Mouse (Mus musculus) kidney, postnatal 0 days (tissue): ENCODE measurements around the gene Cux1. TPM values are rescaled to one million over a fixed set of nuclear protein-coding genes. Genes with fewer than 3 reads are reported as not detected.

Experiments
- ATAC-seq: fragments of 200-750 bp; cut with Nextera tagmentation; replicated peaks from 2 replicates; pipeline ENCODE4 v1.8.0; 2017; ENCODE audit warnings: low read depth, moderate number of reproducible peaks, moderate TSS enrichment, moderate library complexity; ENCODE audit not compliant: low FRiP score
- DNase-seq: peaks from one replicate; pipeline ENCODE4 v3.0.0-alpha.2; 2016; ENCODE audit warnings: low spot score
- H3K27ac ChIP-seq: fragments of 300-500 bp; sonication (generic); 2 replicates; pipeline ENCODE4 v1.5.1; 2014; ENCODE audit warnings: mild to moderate bottlenecking
- H3K27me3 ChIP-seq: fragments of 300-500 bp; sonication (generic); 2 replicates; pipeline ENCODE4 v1.6.1; 2014; ENCODE audit warnings: low read length, mixed read lengths; ENCODE audit not compliant: insufficient read depth
- H3K36me3 ChIP-seq: fragments of 300-500 bp; sonication (generic); 2 replicates; pipeline ENCODE4 v1.6.1; 2014; ENCODE audit warnings: low read length, mixed read lengths; ENCODE audit not compliant: insufficient read depth
- H3K4me1 ChIP-seq: fragments of 300-500 bp; sonication (generic); replicated peaks from 2 replicates; pipeline ENCODE4 v1.6.1; 2014; ENCODE audit warnings: antibody characterized with exemption, low read length, mixed read lengths; ENCODE audit not compliant: insufficient read depth
- H3K4me2 ChIP-seq: fragments of 300-500 bp; sonication (generic); 2 replicates; pipeline ENCODE4 v1.6.1; 2014; ENCODE audit warnings: mild to moderate bottlenecking, low read length, moderate library complexity, mixed read lengths
- H3K4me3 ChIP-seq: fragments of 300-500 bp; sonication (generic); replicated peaks from 2 replicates; pipeline ENCODE4 v1.5.1; 2014; ENCODE audit warnings: low read depth, low read length
- H3K9ac ChIP-seq: fragments of 300-500 bp; sonication (generic); 2 replicates; pipeline ENCODE4 v1.6.1; 2014; ENCODE audit warnings: low read depth, low read length
- H3K9me3 ChIP-seq: fragments of 300-500 bp; sonication (generic); replicated peaks from 2 replicates; pipeline ENCODE4 v1.6.1; 2016; ENCODE audit warnings: low read length, inconsistent platforms, mixed read lengths
- CTCF ChIP-seq: IDR thresholded peaks from 2 replicates; pipeline ENCODE4 v1.5.1; 2016; ENCODE audit warnings: antibody characterized with exemption, low read depth, mild to moderate bottlenecking, moderate library complexity
- WGBS: fragments of 180-500 bp; shearing (Covaris S2); extraction: QIAGEN DNeasy Blood & Tissue Kit; methylation state at CpG from one replicate; pipeline ENCODE4 v1.1.7; 2014; 5-methylcytosine and 5-hydroxymethylcytosine counted together
- polyA plus RNA-seq: library from polyadenylated mRNA; unstranded; fragments of >200 nt; fragmentation: Nextera tagmentation; extraction: Ambion mirVana; gene quantifications from 2 replicates; pipeline ENCODE4 v1.2.1, GENCODE M21; 2015

Gene Cux1
- polyA plus RNA-seq, 1 experiment from 2014 or later, result 73.4 TPM

DNA sequence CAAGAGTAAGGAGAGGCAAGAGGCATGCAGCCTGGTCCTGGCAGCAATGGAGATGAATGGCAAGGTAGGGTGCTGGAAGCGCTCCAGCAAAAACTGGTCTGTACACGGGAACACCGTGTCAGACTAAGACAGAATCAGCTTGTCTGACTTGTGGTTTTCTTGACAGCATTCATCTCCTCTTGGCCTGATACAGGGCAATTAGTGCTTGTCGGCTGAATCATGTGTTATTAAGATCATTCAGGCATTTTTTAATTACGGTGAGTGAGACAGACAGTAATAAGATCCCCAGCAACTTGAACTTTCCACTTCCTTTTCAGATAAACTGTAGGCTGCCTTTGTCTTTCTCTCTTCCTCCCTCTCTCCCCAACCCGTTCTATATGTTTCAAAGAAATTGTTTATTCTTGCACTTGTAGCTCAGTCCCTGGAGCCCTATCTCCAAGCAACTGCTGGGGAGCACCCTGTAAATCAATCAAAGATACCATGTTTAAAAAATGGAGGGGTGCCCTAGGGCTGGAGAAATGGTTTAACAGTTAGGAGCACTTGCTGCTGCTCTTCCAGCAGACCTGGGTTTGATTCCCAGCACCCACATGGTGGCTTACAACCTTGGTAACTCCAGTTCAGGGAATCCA is 53.1 kb downstream of the Cux1 start:
- no peak overlapping the region for H3K27ac ChIP-seq
- H3K4me3 ChIP-seq, result no peak overlapping the region
- H3K4me2 ChIP-seq, result no peak overlapping the region
- no peaks in the 10 kb centered on the region for H3K9me3 ChIP-seq
- H3K9ac ChIP-seq, result no peak overlapping the region
- H3K4me1 ChIP-seq, result peaks cover 25% of the 10 kb centered on the region; the same call in 1 of the 2 replicates
- H3K36me3 ChIP-seq, result no peaks in the 10 kb centered on the region
- no peaks in the 10 kb centered on the region for H3K27me3 ChIP-seq
- DNase-seq (peak; percentile 46), ATAC-seq (no peak)
- TF ChIP-seq CTCF, result no peak
- 24% methylated on average over 6 of the region's 6 CpGs for WGBS

DNA sequence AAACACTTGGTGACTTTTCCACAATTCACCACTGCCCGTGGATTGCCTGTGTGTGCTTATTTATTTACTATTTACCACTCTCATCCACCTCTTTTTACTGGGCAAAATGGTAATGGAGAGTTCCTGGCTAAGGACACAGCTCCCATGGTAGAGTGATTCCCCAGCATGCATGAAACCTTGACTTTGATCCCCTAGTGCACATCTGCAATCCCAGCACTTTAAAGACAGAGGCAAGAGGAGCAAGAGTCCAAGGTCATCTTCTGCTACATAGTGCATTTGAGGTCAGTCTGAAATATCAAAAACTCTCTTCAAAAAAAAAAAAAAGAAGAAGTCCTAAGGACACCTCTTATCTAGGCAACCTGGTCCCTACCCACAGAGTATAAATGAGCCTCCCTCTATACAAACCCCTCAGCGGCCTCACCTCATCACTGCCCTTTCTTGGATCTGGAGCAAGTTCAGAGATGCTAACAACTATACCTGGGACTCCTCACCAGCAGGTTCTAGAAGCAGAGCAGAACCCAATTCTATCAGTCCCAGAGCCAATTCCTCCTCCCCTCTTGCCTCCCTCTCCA is 55.1 kb downstream of the Cux1 start:
- ATAC-seq, result no peak
- H3K4me3 ChIP-seq, result no peak overlapping the region
- H3K9ac ChIP-seq, result no peak overlapping the region
- no peaks in the 10 kb centered on the region for H3K27me3 ChIP-seq
- no peaks in the 10 kb centered on the region for H3K9me3 ChIP-seq
- H3K4me1 ChIP-seq, result peaks cover 29% of the 10 kb centered on the region
- no peak overlapping the region for H3K27ac ChIP-seq
- H3K36me3 ChIP-seq, result no peaks in the 10 kb centered on the region
- no peak for DNase-seq
- no peak overlapping the region for H3K4me2 ChIP-seq
- no peak for TF ChIP-seq CTCF
- WGBS, result 71% methylated on average over 2 of the region's 2 CpGs

DNA sequence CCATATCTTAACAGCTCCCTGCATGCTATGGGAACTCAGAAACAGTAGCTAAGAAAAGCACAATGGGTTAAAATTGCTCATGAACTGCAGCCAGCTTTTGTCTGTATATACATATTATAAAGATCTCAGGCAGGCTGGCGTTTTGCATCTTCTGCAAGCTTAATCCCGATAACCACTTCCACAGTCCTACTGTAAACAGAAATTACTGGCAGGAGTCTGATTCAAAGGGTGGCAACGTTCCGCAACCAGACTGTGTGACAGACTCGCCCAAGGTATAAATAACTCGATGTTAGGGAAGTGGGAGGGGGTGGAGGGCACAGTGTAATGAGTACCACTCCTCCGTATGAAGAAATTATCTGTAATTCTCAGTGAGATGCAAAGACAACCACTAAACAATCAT is 55.9 kb downstream of the Cux1 start:
- Histone ChIP-seq H3K4me1 (peaks cover 24% of the 10 kb centered on the region), H3K9ac (no peak overlapping the region), H3K4me3 (no peak overlapping the region), H3K27me3 (no peaks in the 10 kb centered on the region), H3K4me2 (no peak overlapping the region), H3K27ac (no peak overlapping the region), H3K9me3 (no peaks in the 10 kb centered on the region), H3K36me3 (no peaks in the 10 kb centered on the region)
- no peak for TF ChIP-seq CTCF
- WGBS, result 32% methylated on average over 7 of the region's 7 CpGs
- peak; percentile 26 for DNase-seq
- no peak for ATAC-seq

DNA sequence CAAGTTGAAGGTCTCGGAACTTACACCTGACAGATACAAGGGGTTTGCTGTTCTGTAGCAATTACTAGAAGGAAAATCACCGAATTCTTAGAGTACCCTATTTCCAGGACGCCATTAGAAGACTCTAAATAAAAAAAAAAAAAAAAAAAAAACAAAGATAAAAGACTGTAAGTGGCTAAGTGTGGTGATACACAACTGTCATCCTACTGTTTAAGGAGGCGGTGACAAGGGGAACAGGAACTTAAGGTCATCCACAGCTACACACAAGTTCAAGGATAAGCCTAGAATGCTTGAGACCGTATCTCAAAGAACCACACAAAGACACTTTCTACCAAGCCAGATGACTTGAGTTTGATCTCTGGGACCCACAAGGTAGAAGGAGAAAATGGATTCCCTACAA is 56.7 kb downstream of the Cux1 start:
- WGBS, result 91% methylated on average over 5 of the region's 5 CpGs
- H3K4me3 ChIP-seq, result no peak overlapping the region
- no peaks in the 10 kb centered on the region for H3K36me3 ChIP-seq
- no peak for DNase-seq
- H3K27ac ChIP-seq, result no peak overlapping the region; the same call in 1 of the 2 replicates
- no peak for TF ChIP-seq CTCF
- H3K4me2 ChIP-seq, result no peak overlapping the region
- no peaks in the 10 kb centered on the region for H3K9me3 ChIP-seq
- H3K4me1 ChIP-seq, result peaks cover 21% of the 10 kb centered on the region
- no peaks in the 10 kb centered on the region for H3K27me3 ChIP-seq
- no peak for ATAC-seq
- H3K9ac ChIP-seq, result no peak overlapping the region

DNA sequence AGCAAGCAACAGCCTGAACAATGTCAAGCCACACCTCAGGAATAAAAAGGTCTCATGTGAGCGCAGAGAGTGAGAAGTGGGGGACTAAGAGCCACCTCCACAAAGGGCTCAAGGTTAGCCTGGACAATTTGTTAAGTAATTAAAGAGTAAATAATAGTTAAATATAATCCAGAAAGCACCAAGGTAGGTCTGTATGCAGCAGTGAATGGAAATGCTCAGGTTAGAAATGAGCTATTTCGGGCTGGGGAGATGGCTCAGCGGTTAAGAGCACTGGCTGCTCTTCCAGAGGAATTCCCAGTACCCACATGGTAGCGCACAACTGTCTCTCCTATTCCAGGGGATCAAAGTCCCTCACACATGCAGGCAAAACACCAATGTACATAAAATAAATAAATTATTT is 59.7 kb downstream of the Cux1 start:
- no peak overlapping the region for H3K9ac ChIP-seq
- no peaks in the 10 kb centered on the region for H3K27me3 ChIP-seq
- ATAC-seq (no peak), DNase-seq (no peak)
- H3K9me3 ChIP-seq, result no peaks in the 10 kb centered on the region
- no peaks in the 10 kb centered on the region for H3K36me3 ChIP-seq
- no peak overlapping the region for H3K27ac ChIP-seq
- H3K4me3 ChIP-seq, result no peak overlapping the region
- no peak overlapping the region for H3K4me2 ChIP-seq
- WGBS, result 76% methylated on average over 4 of the region's 4 CpGs
- peaks cover 20% of the 10 kb centered on the region for H3K4me1 ChIP-seq
- no peak for TF ChIP-seq CTCF

DNA sequence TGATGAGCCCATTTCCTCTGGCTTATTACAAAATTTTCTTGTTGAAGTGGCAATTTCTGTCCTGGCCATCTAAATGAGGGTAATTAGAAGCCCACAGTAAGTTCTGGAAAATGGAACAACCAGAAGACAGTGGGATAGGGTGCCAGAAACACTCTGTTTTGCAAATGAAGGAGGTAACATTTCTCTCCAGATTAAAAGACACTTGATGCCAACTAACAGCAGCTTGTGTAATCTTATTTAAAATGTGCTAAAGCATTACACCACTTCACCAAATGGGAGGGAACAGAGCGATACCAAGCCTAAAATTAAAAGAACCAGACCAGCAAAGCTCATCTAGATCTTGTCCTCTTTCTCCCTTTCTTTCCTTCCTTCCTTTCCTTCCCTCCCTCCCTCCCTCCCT is 61.0 kb downstream of the Cux1 start:
- no peak overlapping the region for H3K27ac ChIP-seq
- H3K4me2 ChIP-seq, result no peak overlapping the region
- H3K9ac ChIP-seq, result no peak overlapping the region
- no peaks in the 10 kb centered on the region for H3K9me3 ChIP-seq
- no peak overlapping the region for H3K4me3 ChIP-seq
- H3K36me3 ChIP-seq, result no peaks in the 10 kb centered on the region
- no peaks in the 10 kb centered on the region for H3K27me3 ChIP-seq
- H3K4me1 ChIP-seq, result peaks cover 23% of the 10 kb centered on the region
- TF ChIP-seq CTCF, result no peak
- WGBS, result 83% methylated on average over 1 of the region's 1 CpGs
- no peak for DNase-seq
- no peak for ATAC-seq
